Mouse (Mus musculus) stomach, postnatal 0 days (tissue): ENCODE measurements around the gene Phox2a. TPM values are rescaled to one million over a fixed set of nuclear protein-coding genes. Genes with fewer than 3 reads are reported as not detected.
A peak's percentile ranks its signal among the peaks of the same experiment; 100 is the strongest.

ENCODE experiments used
- ATAC-seq: fragments of 200-750 bp; cut with Nextera tagmentation; 2 replicates; pipeline ENCODE4 v1.8.0; 2017; ENCODE audit not compliant: low FRiP score, low TSS enrichment
- DNase-seq: peaks from one replicate; pipeline ENCODE4 v3.0.0-alpha.2; 2016; ENCODE audit warnings: low spot score
- H3K27ac ChIP-seq: fragments of 300-500 bp; sonication (generic); replicated peaks from 2 replicates; pipeline ENCODE4 v1.5.1; 2014; ENCODE audit warnings: mild to moderate bottlenecking, control low read depth
- H3K27me3 ChIP-seq: fragments of 300-500 bp; sonication (generic); 2 replicates; pipeline ENCODE4 v1.6.1; 2014; ENCODE audit warnings: low read length; ENCODE audit not compliant: control insufficient read depth, insufficient read depth
- H3K36me3 ChIP-seq: fragments of 300-500 bp; sonication (generic); 2 replicates; pipeline ENCODE4 v1.6.1; 2014; ENCODE audit warnings: low read length, mixed read lengths; ENCODE audit not compliant: control insufficient read depth, insufficient read depth
- H3K4me1 ChIP-seq: fragments of 300-500 bp; sonication (generic); replicated peaks from 2 replicates; pipeline ENCODE4 v1.6.1; 2014; ENCODE audit warnings: antibody characterized with exemption; ENCODE audit not compliant: control insufficient read depth, insufficient read depth
- H3K4me2 ChIP-seq: fragments of 300-500 bp; sonication (generic); replicated peaks from 2 replicates; pipeline ENCODE4 v1.6.1; 2014; ENCODE audit warnings: low read depth, mild to moderate bottlenecking, control low read depth, moderate library complexity
- H3K4me3 ChIP-seq: fragments of 300-500 bp; sonication (generic); 2 replicates; pipeline ENCODE4 v1.5.1; 2014; ENCODE audit warnings: low read depth, low read length, control low read depth
- H3K9ac ChIP-seq: fragments of 300-500 bp; sonication (generic); 2 replicates; pipeline ENCODE4 v1.6.1; 2014; ENCODE audit warnings: mild to moderate bottlenecking, low read length, control low read depth, mixed read lengths
- H3K9me3 ChIP-seq: fragments of 300-500 bp; sonication (generic); 2 replicates; pipeline ENCODE4 v1.6.1; 2016; ENCODE audit warnings: low read length; ENCODE audit not compliant: control insufficient read depth
- CTCF ChIP-seq: IDR thresholded peaks from 2 replicates; pipeline ENCODE4 v1.5.1; 2016; ENCODE audit warnings: antibody characterized with exemption, low read depth, mild to moderate bottlenecking, moderate library complexity
- EP300 ChIP-seq: optimal IDR thresholded peaks from 2 replicates; pipeline ENCODE3; 2016; ENCODE audit warnings: antibody characterized with exemption
- WGBS: fragments of 180-500 bp; shearing (Covaris S2); extraction: QIAGEN DNeasy Blood & Tissue Kit; methylation state at CpG from one replicate; pipeline ENCODE4 v1.1.7; 2014; 5-methylcytosine and 5-hydroxymethylcytosine counted together
- polyA plus RNA-seq: library from polyadenylated mRNA; unstranded; fragments of >200 nt; fragmentation: Nextera tagmentation; extraction: Ambion mirVana; gene quantifications from 2 replicates; pipeline ENCODE4 v1.2.1, GENCODE M21; 2015

The Phox2a gene
- polyA plus RNA-seq, 1 experiment from 2014 or later: 3.7 TPM

GRCm38 (mm10) chr7:101862291-101862690 lies 44.2 kb downstream of the Phox2a start:
- H3K27ac ChIP-seq: no peak overlapping the region
- TF ChIP-seq CTCF (0 out of 2 replicates have a peak, but pooled peaks have one; percentile 4), EP300 (no peak)
- no peak for DNase-seq

DNA sequence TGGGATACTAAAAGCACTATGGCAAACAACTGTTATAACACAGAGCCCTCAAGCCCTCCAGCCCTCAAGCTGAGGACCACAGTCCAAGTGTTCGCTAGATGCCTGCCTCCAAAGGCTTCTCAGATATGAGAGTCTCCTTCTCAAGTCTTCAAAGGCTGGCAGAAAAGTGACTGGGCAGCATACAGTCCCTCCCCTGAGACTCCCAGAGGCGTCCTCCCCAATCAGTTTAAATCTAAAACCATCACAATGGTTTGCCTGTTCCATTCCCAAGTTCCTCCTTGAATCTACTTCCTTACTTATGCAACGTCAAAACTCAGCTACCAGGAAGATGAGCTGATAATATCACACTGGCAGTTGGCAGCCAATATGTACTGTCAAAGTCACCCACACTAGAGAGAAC lies 45.3 kb downstream of the Phox2a start, which contains the start of gene Anapc15:
Anapc15 (plus strand) TSS at position 301 of the 400 bp plus-strand sequence.
- ATAC-seq (no peak), DNase-seq (no peak)
- Histone ChIP-seq H3K9me3 (no peaks in the 10 kb centered on the region), H3K36me3 (no peaks in the 10 kb centered on the region), H3K4me3 (no peak within 1 kb of the TSS), H3K9ac (no peak within 1 kb of the TSS), H3K27ac (no peak within 1 kb of the TSS), H3K4me2 (no peak within 1 kb of the TSS), H3K4me1 (no peaks in the 10 kb centered on the region), H3K27me3 (no peaks in the 10 kb centered on the region)
- 64% methylated on average over 3 of the region's 3 CpGs for WGBS
- TF ChIP-seq EP300 (no peak), CTCF (no peak)

More at GRCm38 (mm10) chr7:101862291-101862690, 44.2 kb downstream of the Phox2a start:
- Histone ChIP-seq H3K4me1 (no peaks in the 10 kb centered on the region), H3K4me2 (no peak overlapping the region), H3K36me3 (no peaks in the 10 kb centered on the region), H3K27me3 (no peaks in the 10 kb centered on the region), H3K9me3 (no peaks in the 10 kb centered on the region), H3K9ac (no peak overlapping the region), H3K4me3 (no peak overlapping the region)
- WGBS: 68% methylated on average over 3 of the region's 3 CpGs
- no peak for ATAC-seq

DNA sequence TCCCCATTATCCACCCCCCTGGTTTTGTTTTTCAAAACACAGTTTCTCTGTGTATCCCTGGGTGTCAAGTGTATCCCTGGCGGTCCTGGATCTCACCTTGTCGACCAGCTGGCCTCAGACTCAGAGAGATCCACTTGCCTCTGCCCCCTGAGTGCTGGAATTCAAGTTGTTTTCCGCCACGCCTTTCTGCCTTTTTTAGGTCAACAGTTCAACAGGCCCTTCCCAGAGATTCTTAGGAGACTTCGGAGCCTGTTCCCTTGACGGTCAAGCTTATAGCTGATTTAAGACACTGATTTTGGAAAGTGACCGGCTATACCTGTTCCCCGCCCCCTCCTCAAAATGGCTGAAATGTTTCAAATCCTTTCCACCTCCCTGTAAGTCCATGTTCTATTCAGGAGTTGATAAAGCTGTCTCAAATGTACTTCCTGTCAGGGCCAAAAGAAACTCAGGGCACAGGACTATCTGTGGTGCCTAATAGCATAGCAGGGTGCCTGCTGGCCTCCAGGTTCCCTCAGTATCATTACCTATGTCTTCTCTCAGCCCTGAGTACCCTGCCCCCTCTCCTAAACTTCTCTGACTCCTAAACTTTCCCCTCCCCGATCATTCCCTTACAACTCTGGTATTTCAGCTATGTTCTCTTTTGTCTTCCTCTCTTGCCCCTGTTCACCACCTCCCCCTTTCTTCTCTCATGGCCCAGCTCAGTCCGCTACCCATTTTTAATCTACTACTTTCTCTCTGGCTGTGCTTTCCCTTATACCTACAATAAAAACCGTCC lies 48.6 kb downstream of the Phox2a start:
- ATAC-seq (no peak), DNase-seq (no peak)
- no peaks in the 10 kb centered on the region for H3K36me3 ChIP-seq
- 74% methylated on average over 11 of the region's 11 CpGs for WGBS
- no peaks in the 10 kb centered on the region for H3K27me3 ChIP-seq
- no peak overlapping the region for H3K4me2 ChIP-seq
- no peak overlapping the region for H3K27ac ChIP-seq
- TF ChIP-seq CTCF: no peak
- TF ChIP-seq EP300: no peak
- no peak overlapping the region for H3K9ac ChIP-seq
- no peaks in the 10 kb centered on the region for H3K9me3 ChIP-seq
- H3K4me3 ChIP-seq: no peak overlapping the region
- H3K4me1 ChIP-seq: no peaks in the 10 kb centered on the region

GRCm38 (mm10) chr7:101867482-101867881 lies 49.4 kb downstream of the Phox2a start:
- Histone ChIP-seq H3K9me3 (no peaks in the 10 kb centered on the region), H3K36me3 (no peaks in the 10 kb centered on the region), H3K27me3 (no peaks in the 10 kb centered on the region), H3K4me1 (no peaks in the 10 kb centered on the region), H3K27ac (no peak overlapping the region), H3K9ac (no peak overlapping the region), H3K4me2 (no peak overlapping the region), H3K4me3 (no peak overlapping the region)
- DNase-seq: no peak
- TF ChIP-seq CTCF (no peak), EP300 (no peak)
- ATAC-seq: no peak
- 100% methylated on average over 3 of the region's 4 CpGs for WGBS

- no peaks in the 10 kb centered on the region for H3K27me3 ChIP-seq
- no peaks in the 10 kb centered on the region for H3K9me3 ChIP-seq
- H3K9ac ChIP-seq: no peak overlapping the region
- no peaks in the 10 kb centered on the region for H3K4me1 ChIP-seq
- no peak for DNase-seq
- no peak overlapping the region for H3K4me3 ChIP-seq
- no peaks in the 10 kb centered on the region for H3K36me3 ChIP-seq
- no peak overlapping the region for H3K4me2 ChIP-seq
- no peak for TF ChIP-seq CTCF
- TF ChIP-seq EP300: no peak
- WGBS: 73% methylated on average over 13 of the region's 13 CpGs
- no peak overlapping the region for H3K27ac ChIP-seq
- ATAC-seq: no peak
These were observed 50.4 kb downstream of the Phox2a start for GRCm38 (mm10) chr7:101868241-101869162.
